Mouse (Mus musculus) frontal cortex, postnatal 14 days (tissue): ENCODE measurements around the gene Reps2.

Experiments
- DNase-seq, 2 experiments: peaks; one replicate each; pipeline ENCODE4 v3.0.0; 2022; ENCODE audit warnings: low spot score in 2 of 2

Reps2 gene

GRCm38 (mm10) chrX:162589173-162589805 lies 54.2 kb downstream of the Reps2 start:
- no peak for DNase-seq

DNA sequence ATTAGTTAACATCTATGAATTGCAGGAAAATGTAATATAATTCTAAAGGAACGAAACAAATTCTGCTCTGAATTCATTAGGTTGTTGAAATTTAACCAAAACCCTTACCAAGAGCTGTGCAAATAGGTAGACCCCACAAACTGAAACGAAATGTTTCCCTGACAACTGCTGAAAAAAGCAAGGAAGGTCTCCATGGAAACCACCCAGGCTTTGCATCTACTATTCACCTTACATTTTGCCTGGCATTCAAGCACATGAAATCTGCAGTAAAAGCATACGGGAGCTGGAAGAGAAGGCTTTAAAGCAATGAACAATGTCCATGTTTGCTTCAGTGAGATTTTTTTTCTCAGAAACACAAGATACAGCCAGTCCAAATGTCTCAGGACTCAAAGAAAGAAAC lies 59.1 kb downstream of the Reps2 start:
- DNase-seq = no peak

GRCm38 (mm10) chrX:162580521-162580920 lies 62.9 kb downstream of the Reps2 start:
- DNase-seq = no peak

DNA sequence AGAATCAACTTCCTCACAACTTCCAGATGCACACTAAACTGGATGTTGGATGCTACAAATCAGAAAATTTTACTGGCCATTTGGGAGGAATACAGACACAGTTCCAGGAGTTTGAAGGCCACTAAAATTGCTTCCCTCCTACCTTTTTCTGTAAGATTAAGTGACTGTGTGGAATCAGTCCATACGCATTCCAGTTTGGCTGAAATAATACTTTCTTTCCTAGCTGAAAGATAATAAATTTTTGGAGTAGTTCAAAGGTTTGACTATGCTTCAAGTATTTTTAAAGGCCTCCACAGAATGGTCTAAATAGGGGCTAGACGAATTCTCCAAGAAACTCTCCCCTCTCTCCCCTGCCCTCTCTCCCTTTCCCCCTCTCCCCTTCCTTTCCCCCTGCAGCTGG lies 75.0 kb downstream of the Reps2 start:
- DNase-seq = no peak

GRCm38 (mm10) chrX:162565501-162565900 lies 77.9 kb downstream of the Reps2 start:
- DNase-seq = no peak

GRCm38 (mm10) chrX:162556459-162556841 lies 87.0 kb downstream of the Reps2 start:
- DNase-seq = peak in 1 of 2 experiments; percentile 12

DNA sequence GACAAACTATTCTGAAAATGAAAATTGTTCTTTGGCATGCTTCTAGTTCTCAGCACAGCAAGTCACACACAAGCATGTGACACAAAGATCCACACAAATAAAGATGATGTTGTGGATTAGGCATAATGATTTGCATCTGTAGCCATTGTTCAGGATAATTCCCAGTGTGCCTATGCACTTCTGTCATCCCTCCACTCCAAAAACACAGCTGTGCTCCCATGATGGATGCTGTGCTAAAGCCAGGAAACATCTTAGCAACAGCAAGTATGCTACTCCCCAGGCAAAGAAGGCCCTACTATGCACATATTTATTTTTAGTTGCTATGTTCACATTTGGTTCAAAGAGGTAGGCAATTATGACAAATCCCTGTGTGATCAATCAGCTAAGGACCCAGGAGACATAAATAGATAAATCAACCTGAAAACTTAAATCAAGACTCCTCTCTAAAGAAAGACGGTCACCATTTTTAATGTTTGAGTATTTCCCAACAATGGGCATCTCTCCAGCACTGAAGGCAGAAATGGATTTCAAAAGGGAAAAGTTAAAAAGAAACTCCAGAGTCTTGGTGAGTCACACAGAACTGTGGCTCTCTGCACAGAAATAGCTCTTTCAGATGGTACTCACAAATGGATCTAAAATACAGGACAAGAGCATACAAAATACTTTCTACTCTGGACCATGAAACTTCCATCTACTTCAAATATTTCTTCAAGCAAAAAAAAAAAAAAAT lies 87.6 kb downstream of the Reps2 start:
- no peak for DNase-seq

GRCm38 (mm10) chrX:162554513-162554912 lies 88.9 kb downstream of the Reps2 start:
- no peak for DNase-seq

- DNase-seq = no peak
Measured at GRCm38 (mm10) chrX:162552383-162552782, 91.1 kb downstream of the Reps2 start.

GRCm38 (mm10) chrX:162545037-162545436 lies 98.4 kb downstream of the Reps2 start:
- no peak for DNase-seq

GRCm38 (mm10) chrX:162542576-162543227 lies 100.7 kb downstream of the Reps2 start:
- no peak for DNase-seq

- no peak for DNase-seq
Measured at GRCm38 (mm10) chrX:162541961-162542360, 101.5 kb downstream of the Reps2 start.

GRCm38 (mm10) chrX:162531016-162531415 lies 112.4 kb downstream of the Reps2 start:
- no peak for DNase-seq

DNA sequence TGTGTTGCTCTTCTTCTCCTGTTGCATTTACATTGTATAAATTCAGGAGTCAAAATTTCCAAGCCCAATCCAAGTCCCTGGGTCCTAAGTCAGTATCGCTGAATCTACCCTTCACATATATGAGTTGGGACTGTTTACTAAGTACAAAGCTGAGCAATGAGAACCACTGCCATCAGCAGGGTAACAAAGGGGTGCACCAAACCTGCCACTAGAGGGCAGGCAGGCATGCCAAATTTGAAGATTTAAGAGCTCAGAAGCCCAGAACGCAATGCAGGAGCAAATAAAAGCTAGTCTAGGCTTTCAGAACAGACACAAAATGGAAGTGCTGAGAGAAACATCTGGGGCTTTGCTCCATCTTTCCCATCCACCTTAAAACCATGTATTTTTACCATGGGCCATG lies 116.2 kb downstream of the Reps2 start:
- peak in 1 of 2 experiments; percentile 31 for DNase-seq

GRCm38 (mm10) chrX:162521831-162522514 lies 121.5 kb downstream of the Reps2 start:
- DNase-seq = no peak

- DNase-seq = peak in 1 of 2 experiments; percentile 10
Measured at GRCm38 (mm10) chrX:162521197-162521596, 122.3 kb downstream of the Reps2 start.

DNA sequence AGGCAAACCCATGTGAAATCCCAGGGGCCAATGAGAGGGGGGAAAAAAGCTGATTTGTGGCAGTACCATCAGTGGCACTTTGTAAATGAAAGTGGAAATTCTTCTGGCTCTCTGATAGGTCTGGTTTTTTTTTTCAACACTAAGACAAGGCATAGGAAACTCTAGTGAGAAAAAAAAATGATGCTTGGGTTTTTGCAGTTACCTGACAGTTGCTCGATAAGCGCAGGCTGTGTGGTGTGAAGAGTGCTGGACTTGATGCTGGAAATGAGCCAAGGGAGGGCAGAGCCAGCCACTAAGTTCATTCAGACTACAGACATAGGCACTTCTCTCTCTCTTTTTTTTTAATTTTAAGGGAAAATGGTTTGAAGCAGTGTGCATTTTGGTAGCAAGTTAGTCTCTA lies 123.1 kb downstream of the Reps2 start:
- no peak for DNase-seq

DNA sequence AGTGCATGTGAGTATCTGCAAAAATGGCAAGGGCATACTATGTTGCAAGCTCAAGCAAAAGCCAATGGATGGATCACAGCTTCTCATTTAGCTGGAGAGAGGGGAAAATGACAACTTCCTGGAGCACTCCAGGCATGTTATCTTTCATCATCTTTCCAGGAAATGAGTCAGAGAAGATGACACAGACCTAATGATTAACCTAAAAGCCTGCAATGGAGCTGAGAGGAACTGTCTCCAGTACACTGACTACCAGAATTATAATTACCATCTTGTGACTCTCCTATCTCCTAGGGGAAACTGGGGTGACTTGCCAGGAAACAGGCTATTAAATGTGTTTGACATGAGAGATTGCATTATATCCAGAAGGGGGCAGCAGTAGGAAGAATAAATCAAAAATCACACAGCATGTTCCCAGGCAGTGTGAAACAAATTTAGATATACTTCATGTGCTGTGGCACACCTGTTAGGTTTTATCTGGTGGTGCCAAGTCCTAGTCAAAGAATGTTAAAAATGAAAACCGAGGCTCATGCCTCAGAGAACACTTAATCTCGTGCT lies 132.9 kb downstream of the Reps2 start:
- no peak for DNase-seq

DNA sequence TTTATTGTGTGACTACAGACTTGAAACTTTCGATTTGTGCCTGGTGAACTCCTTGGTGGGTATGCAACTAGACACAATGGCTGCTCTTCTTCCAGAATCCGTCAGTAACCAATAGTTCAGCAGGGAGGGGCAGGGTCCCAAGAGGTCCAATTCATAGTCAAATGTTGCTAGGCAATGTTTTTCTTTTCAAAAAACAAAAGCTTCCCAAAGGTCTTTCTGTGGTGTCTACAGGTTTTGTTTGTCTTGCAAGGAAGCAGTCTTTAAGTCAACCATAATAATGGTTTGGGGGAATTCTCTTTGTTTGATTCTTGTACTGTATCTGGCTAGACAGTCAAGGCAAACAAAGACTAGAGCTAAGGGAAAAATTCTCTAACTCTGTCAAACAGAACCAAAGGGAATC lies 138.3 kb downstream of the Reps2 start:
- DNase-seq = no peak

- DNase-seq = no peak
Measured at GRCm38 (mm10) chrX:162503436-162503835, 140.0 kb downstream of the Reps2 start.

DNA sequence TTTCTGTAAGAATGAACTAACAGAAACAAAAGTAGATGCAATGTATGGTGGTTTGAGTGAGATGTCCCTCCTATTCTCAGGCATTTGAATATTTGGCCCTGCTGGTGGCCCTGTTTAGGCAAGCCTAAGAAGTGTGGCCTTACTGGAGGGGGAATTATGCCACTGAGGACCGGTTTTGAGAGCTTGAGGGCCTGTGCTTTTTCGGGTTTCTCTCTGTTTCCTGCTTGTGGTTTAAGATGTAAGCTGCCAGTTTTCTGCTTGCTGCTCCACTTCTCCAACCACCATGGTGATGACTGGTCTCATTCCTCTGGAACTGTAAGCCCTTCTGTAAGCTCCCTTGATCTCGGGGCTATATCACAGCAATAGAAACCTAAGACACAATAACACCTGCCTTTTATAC lies 142.5 kb downstream of the Reps2 start:
- DNase-seq = no peak

DNA sequence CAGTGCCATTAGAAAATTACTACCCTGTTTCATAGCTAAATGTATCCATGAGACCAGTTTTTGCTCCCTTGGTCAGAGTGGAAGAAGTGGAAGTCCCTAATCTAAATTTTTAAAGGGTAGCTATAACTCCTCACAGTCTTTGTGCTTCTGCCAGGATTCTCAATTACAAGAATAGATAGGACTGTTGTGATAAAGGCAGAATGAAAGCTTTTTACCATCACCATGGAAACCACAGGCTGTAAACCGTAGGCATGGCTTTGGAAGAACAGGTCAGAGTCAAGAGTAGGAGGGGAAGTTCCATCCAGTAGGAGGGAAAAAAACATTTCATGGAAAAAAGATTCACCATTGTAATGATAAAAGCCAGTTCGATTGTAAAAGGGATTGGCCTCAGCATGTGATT lies 147.0 kb downstream of the Reps2 start:
- DNase-seq = no peak
